Mouse (Mus musculus): ENCODE data around the gene Azin2.

Azin2 gene

DNA sequence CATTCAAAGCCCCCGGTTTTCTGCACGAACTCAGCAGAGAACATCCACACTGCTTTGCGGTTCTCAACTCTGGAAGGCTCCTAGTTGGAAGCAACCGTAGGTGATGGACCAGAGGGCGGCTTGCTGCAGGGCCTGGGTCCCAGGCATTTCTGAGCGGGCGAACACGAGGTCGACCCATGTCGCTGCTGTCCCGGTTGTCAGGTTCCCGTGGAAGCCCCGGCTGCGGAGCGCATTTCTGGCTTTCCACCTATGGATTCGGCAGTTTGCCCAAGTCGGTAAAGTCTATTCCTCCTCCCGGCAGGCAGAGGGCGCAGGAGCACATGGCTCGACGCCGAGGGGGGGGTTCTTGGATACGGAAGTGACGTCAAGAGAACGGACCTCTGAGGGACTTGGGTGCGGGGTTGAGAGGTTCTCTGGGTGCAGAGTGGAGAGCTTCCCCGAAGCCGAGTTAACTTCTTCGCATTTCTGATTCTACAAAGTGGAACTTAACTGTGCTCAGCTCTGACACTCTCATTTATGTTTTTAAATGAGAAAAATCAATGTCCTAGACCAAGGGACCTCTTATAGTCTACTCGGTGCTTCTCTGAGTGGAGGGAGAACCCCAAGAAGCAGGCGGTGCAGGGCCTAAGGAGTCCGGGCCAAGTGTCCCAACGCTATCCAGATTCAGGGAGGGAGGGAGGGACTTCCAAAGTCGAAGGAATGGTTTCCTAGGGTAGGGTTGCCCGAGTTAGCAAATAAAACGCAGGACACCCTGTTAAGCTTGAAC lies 37.2 kb downstream of the Azin2 start:
- DNase-seq, result peak; percentile 85

DNA sequence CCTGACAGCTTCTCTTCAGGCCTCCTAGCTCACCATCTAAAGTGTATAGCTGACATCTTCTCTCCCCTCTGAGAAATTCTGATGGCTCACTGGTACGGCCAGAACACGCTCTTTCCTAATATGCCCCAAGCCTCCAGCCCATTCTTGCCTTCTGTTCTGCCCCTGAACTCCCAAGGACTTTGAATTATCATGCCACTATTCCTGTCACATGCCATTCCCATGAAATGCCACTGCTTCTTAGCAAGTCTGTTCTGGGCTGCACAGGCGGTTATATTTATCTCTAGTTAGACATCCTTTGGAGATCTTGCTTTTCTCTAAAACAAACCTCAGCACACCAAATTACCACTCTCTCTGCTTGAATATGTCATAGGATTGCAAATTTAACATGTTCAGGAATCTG lies 38.6 kb downstream of the Azin2 start:
- no peak for DNase-seq

DNA sequence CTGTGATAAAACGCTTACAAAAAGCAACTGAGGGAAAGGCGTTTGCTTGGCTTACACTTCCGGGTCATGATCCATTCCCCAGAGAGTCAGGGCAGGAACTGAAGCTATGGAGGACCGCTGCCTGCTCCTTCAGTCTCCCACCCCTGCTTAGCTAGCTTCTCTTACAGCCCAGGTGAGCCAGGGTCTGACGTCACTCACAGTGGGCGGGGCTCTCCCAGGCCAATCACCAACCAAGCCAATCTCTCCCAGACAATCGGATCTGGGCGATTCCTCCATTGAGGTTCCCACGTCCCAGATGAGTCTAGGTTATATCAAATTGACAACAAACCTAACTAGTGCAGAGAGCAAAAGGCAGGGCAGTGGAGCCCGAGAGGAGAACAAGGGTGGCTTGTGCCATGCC lies 43.1 kb downstream of the Azin2 start:
- DNase-seq, result no peak

DNA sequence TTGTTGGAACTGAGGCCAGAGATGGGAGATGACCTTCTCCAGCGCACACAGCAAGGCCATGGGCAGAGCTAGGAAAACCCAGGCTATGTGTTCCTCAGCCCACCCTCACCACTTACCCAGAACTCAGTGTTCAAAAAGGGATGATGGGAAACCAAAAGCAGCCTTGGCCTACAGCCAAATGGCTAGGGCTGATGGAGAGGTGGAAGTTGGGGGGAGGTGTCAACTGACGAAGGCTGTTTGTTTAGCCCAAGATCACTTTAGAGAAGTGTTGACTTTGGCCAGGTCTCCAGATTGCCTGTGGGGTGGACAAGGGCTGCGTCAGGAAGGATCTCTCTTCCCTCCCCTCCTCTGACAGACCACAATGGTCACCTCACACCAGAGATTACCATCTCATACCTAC lies 44.1 kb downstream of the Azin2 start:
- peak; percentile 25 for DNase-seq

DNA sequence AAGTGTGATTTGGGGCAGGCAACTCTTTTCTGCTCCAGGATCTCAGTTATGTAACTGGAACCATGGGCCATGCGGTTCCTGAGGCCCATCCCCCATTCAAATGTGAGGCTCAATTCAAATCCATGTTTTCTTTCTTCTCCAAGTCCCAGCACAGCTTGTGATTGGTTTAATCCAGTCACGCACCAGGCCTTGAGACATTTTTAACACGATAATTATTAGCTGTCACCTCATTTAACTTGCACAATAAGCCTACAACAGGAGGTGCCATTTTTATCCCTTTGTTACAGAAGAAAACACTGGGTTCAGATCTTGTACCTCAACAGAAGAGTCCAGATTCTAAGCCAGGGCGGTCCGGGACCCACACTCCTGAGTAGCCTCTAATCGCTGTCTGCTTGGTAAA lies 44.5 kb downstream of the Azin2 start:
- no peak for DNase-seq

DNA sequence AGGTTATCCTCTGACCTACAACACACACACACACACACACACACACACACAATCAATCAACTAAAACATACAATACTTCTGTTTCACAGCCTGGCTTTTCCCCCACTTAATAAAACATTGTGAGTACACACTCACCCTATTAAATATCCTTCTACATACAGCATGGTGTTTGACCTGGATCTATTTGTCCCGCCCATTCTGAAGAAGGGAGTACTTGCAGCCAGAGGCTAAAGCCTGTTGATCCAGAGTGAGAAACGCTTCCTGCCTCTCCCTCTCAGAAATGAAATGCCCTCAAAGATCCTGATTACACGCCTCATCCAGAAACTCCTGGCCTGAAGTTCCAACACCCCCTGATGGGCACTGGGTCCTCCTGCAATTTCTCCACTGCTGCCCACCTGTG lies 45.1 kb downstream of the Azin2 start:
- DNase-seq, result no peak

DNA sequence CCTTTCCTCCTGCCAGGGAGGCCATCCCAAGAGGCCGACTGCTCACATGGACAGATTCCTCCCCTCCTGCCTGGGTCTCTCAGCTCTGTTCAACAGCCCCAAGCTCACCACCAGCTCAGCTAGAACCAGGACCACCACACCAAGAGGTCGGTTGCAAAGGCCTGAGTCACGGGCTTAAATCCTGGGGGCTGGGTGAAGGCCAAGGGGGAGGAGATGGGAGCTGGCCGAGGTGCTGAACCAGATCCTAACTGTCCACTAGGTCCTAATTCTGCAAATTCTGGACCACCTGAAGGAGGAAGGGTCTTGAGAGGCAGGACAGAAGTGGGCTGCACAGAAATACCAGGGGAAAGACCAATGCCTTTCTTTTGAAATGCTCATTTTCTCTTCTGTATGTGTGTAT lies 48.4 kb downstream of the Azin2 start:
- DNase-seq, result no peak

DNA sequence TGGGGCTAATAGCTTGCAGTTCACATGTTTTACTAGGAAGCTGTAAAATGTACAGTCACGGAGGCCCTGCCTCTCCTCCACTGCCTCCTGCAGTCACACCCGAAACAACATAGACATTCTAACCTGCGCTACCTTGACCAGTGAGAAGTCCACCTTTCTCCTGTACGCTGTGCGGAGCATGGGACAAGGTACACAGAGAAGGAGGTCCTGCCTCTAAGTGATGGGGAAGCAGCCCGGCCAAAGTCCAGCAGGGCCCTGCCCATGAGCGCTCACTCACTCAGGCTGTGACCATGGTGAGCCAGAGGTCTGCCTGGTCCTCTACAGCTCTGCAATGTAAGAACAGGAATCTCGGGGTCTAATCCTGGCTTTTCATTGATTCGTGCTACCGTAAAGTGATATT lies 50.2 kb downstream of the Azin2 start:
- DNase-seq, result no peak

DNA sequence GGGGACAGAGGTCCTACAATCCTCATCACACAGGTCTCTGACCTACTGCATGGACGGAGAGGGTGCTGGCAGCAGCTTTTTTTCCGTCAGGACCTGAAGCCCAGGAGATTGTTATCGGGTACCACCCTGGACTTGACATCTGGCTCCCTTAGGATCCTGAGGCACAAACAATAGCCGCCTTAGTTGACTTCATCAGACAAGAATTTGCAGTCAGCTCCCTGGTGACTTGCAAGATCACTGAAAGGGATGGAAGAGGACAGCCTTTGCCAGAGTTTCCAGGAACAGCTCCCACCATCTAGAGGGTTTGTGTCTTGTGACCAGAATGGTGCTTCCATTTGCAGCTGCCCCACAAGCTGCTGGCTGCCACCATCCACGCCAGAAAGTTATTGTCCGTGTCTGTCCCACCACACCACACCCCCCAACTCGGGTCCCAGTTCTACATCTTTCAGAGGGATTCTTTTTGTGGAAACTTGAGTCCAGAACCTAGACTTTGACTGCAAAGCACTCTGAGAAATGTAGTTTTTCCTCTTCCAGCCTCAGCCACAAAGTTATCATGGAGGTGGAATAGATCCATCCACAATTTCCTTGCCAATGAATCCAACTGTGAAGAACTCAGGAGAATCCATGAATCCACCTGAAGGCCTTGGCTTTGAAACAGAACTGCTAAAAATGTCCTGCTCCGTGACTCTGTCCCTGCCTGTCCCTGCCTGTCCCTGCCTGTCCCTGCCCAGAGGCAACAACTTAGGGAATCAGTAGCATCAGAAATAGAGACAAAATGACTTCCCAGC lies 51.8 kb downstream of the Azin2 start:
- DNase-seq, result no peak

DNA sequence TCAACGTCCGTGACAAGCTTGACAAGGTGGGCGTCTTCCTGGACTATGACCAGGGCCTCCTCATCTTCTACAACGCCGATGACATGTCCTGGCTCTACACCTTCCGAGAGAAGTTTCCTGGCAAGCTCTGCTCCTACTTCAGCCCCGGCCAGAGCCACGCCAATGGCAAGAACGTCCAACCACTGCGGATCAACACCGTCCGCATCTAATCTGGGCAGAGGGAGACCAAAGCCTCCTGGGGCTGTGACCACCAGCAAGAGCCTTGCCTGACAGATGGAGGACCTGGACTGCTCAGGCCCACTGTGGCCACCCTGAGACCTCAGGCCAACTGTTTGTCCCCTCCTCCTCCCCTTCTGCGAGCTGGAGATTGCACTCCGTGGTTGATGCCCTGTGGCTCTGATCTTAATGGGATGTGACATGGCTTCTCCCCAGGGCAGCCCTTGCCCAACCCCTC lies 52.8 kb downstream of the Azin2 start:
- DNase-seq, result no peak

DNA sequence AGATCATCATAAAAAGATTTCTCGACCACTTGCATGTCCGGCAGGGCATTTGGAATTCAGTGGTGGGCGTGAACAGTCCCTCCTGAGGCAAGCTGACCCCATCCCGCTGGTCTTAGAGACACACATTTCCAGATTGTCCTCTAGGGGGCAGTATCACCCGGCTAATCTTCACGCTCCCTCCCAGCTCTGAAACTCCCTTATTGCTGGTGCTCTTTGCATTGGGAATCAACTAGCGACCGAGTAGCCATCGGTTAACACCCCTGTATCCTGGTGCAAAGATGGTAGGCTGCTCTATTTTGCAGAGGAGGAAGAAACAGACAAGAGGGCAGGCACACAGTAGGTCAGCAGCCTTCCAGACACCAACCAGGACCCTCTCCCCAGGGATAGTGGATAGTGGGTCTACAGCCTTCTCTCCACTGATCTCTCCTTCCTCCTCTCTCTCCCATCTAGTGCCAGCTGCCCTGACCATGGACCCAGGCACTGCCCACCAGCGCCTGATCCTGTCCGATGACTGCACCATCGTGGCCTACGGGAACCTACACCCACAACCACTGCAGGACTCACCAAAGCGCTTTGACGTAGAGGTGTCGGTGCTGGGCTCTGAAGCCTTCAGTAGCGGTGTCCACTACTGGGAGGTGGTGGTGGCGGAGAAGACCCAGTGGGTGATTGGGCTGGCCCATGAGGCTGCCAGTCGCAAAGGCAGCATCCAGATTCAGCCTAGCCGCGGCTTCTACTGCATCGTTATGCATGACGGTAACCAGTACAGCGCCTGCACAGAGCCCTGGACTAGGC lies 53.5 kb downstream of the Azin2 start:
- DNase-seq, result peak; percentile 45

DNA sequence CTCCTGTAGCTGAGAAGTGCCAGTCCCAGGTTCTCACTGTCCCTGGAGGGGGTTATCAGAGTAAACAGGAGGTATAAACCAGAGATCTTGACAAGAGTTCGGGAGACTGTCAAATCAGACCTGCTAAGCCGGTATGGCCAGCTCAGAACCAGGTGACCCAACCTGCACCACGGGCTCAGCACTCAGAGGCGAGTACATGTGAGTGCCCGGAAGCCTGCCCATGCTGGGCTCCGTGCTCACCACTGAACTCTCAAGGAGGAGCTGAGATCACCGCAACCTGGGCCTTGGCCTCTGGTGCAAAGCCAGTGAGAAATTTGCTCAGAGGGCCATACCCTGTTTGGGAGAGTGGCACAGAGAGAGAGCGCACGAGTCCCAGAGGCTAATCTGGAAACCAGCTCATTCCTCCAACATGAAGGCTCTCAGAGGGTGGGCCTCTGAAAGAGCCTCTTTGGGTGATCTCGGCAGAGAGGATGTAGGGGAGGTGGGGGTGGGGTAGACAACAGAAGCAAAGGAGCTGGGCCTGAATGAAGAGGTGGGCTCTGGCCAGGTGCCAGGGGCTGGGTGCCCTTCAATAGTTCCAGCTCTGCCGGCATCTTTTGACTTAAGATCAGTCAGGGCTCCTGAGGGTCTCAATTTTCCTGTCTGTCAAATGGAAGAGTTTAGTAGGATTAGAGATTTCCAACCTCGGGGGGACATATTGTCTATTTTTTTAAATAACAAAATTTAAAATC lies 54.8 kb downstream of the Azin2 start:
- DNase-seq, result no peak

DNA sequence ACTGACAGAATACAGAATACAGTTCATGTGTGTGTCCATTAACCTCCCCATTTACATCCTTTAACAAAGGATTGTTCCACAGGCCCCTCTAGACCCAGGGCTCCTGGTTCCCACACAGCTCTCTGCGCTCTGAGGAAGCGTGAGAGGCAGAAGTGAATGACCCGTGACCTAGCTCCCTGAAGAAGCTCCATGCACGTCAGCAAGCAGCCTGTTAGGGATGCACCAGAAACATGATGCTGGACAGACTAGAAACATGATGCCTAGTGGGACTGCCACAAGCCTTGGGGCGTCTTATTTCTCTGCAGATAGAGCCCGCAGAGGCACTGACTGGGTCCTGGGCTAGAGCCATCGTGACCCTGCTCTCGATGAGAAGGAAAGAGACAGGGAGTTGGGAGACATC lies 55.5 kb downstream of the Azin2 start:
- DNase-seq, result no peak

DNA sequence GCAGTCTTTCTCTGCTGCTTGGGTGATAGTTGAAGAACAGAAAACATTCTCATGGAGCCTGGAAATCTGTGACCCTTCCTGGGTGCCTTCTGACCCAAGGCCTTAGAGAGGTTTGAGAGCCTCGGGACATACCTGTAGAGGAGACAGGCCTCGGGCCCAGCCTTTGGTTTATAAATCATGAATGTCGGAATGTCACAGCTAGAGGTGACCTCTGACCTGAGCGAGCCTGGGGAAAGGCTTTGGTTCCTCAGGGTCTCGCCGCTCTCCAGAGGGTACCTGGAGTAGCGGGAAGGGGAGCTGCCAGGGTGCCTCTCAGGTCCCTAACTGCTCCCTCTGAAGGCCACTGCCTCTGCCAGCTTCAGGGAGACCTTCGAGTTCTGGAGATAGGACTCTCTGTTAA lies 57.0 kb downstream of the Azin2 start:
- DNase-seq, result no peak

DNA sequence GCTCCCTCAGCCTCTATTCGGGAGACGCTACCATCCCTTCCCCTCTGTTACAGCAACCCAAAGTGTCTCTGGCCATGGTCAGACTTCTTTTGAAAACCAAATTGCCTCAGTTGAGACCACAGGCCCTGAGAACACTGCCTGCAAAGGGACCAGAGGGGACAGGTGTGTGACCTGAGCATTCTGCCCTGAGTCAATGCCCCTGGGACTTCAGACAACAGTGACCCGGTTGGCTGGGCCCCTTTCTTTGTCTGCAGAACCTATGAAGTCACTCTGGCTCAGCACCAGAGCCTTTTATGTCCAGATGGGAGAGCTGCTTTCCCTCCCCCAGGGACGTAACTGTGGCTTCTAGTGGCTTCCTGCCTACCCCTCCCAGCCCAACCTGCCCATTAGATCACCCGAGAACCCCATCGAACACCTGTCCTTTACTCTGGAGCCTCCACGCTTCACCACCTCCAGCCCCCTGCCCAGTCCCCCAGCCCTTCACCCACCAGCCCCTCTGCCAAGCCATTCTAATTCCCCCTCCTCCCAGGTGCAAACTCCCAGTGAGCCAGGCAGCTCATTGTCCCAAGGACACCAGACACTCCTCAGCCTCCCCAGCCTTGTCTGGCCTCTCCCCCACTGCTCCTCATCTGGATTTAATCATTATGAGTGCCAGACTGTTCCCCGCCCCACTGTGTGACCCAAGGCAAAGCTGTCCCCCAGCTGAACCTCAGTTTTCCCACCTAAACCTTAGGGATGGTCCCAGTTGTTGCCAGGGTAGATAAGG lies 58.0 kb downstream of the Azin2 start:
- no peak for DNase-seq

DNA sequence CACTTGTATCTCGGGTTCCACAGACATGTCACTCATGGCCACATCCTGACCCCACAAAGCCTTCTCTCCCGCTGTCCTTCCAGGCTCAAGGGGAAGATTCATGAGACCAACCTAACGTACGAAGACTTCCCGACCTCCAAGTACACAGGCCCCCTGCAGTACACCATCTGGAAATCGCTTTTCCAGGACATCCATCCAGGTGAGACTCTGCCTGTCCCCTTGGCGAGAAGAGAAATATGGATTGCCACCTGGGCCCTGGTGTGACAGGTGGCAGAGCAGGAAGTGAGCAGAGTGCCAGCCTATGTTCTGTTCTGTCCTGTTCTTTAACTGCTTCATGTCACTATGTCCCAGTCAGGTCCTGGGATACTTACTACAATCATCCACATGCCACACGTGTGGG lies 59.9 kb downstream of the Azin2 start:
- DNase-seq, result no peak

DNA sequence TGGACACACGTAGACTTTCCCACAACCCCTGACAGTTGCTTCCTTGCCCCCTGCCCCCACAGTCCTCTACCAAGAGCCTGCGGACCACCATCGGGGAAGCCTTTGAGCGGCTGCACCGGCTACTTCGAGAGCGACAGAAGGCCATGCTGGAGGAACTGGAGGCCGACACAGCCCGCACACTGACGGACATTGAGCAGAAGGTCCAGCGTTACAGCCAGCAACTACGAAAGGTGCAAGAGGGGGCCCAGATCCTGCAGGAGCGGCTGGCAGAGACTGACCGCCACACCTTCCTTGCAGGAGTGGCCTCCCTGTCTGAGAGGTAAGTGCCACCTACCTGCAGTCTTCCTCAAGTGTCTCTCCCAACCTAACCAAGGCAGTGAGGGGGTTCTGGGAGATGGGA lies 61.8 kb downstream of the Azin2 start:
- no peak for DNase-seq

DNA sequence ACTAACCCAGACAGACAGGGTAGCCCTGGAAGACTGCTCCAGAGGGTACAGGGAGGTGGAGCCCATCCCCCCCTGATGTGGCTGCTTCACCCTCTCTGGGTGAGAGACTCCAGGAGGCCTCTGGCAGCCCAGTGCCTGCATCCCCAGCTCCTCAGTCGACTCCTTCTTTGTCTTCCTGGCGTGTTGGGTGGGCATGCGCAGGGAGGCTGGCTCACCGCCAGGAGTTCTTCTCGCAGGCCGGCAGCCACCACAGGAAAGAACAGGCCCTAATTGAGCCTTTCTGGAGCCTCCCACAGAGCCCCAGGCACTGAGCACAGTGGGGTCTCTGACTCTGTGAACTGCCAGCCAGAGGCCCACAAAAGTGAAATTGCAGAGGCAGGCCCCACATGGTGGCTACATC lies 62.9 kb downstream of the Azin2 start:
- DNase-seq, result peak; percentile 90

DNA sequence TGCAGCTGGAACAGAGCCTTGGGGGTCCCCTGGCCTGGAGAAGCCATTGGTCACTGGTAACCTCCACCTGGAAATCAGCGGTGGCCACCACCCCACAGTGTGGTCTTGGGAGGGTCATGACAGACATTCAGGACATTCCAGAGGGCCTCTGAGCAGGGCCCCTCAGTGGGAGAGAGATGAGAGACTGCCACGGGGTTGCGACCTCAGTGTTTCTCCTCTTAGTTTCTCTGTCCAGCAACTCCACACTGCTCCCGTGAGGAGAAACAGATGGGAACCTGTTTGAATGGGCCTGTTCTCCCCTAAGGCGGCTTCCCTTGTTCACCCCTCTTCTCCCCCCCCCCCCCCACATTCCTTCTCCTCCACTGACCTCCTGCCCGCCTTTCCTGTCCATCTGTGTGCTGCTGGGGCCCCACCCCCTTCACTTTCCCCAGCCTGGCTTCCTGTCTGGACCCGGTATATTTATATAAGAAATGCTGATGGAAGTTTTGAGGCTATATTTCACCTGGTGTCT lies 64.3 kb downstream of the Azin2 start:
- DNase-seq, result peak; percentile 80

DNA sequence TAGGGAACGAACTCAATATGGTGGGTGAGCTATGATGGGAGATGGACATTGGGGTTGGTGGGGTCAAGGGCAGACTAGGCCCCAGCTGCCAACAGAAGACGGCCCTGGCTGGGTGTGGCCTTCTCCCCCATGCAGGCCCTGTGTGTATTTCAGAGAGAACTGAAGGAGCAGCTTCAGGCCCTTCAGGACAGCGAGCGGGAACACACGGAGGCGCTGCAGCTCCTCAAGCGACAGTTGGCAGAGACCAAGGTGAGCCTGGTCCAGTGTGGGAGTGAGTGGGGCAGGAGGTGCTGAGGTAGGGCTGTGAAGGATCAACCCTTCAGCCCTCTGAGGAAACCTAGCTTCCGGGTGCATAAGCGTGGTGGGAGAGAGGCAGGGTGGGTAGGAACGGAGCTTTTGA lies 65.6 kb downstream of the Azin2 start:
- DNase-seq, result no peak

DNA sequence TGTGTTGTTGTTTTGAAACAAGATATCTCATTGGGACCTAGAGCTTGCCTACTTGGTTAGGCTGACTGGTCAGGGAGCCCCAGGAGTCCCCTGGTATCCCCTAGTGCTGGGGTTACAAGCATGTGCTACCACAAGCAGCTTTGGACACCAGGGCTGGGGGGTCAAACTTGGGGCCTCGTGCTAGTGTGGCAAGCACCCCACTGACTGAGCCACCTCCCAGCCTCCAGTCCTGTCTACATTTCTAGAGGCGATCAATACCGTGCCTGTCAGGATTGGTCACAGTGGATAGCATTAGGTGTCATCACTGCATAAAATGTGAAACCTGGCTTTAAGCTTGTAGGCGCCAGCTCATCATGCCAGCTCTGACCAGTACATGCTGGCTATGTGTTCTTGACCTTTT lies 66.4 kb downstream of the Azin2 start:
- DNase-seq, result no peak

DNA sequence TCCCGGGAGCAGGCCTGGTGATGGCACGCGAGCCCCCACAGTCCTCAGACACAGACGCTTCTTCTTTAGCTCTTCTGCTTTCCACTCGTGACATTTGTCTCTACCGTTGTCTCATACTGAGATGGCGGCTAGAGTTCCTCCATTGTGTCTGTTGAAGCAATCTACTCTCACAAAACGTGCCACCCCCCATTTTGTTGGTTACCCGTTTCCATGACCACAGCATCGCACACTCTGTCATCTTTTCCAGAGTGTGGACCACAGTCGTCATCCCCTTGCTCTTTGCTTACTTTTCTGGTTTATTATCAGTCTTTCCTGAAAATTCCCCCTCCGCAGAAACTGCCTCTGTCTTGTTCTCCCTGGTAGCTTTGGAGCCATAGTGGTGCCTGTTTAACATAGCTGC lies 68.1 kb downstream of the Azin2 start:
- no peak for DNase-seq
